Mouse (Mus musculus): ENCODE measurements around the gene Slco3a1. TPM values are rescaled to one million over a fixed set of nuclear protein-coding genes. Genes with fewer than 3 reads are reported as not detected.

Gene Slco3a1
- polyA plus RNA-seq, 1 experiment, result 18.2 TPM

GRCm38 (mm10) chr7:74327716-74328115 lies 226.9 kb downstream of the Slco3a1 start:
- 89% methylated on average over 5 of the region's 5 CpGs for WGBS
- no peak for DNase-seq (ENCODE audit: low read depth, low spot score)

- DNase-seq (ENCODE audit: low read depth, low spot score), result no peak
- WGBS, result 67% methylated on average over 8 of the region's 8 CpGs
Measured at GRCm38 (mm10) chr7:74325052-74325451, 229.5 kb downstream of the Slco3a1 start.

- no peak for DNase-seq (ENCODE audit: low read depth, low spot score)
- WGBS, result 40% methylated on average over 5 of the region's 5 CpGs
Measured at GRCm38 (mm10) chr7:74323683-74324082, 230.9 kb downstream of the Slco3a1 start.

- DNase-seq (ENCODE audit: low read depth, low spot score), result no peak
Measured at GRCm38 (mm10) chr7:74323194-74323593, 231.4 kb downstream of the Slco3a1 start.

- 90% methylated on average over 5 of the region's 5 CpGs for WGBS
- no peak for DNase-seq (ENCODE audit: low read depth, low spot score)
Measured at GRCm38 (mm10) chr7:74320635-74321034, 233.9 kb downstream of the Slco3a1 start.

- 61% methylated on average over 3 of the region's 3 CpGs for WGBS
- no peak for DNase-seq (ENCODE audit: low read depth, low spot score)
Measured at GRCm38 (mm10) chr7:74315836-74316435, 238.6 kb downstream of the Slco3a1 start.

- WGBS, result 69% methylated on average over 1 of the region's 1 CpGs
- no peak for DNase-seq (ENCODE audit: low read depth, low spot score)
Measured at GRCm38 (mm10) chr7:74314276-74314675, 240.3 kb downstream of the Slco3a1 start.

- WGBS, result 91% methylated on average over 6 of the region's 6 CpGs
- no peak for DNase-seq (ENCODE audit: low read depth, low spot score)
Measured at GRCm38 (mm10) chr7:74313279-74314105, 241.1 kb downstream of the Slco3a1 start.

GRCm38 (mm10) chr7:74311536-74311935 lies 243.0 kb downstream of the Slco3a1 start:
- DNase-seq (ENCODE audit: low read depth, low spot score), result no peak
- WGBS, result 70% methylated on average over 4 of the region's 4 CpGs

- no peak for DNase-seq (ENCODE audit: low read depth, low spot score)
- 71% methylated on average over 14 of the region's 14 CpGs for WGBS
Measured at GRCm38 (mm10) chr7:74303611-74304300, 250.8 kb downstream of the Slco3a1 start.

- WGBS, result 69% methylated on average over 5 of the region's 5 CpGs
- no peak for DNase-seq (ENCODE audit: low read depth, low spot score)
Measured at GRCm38 (mm10) chr7:74303081-74303480, 251.5 kb downstream of the Slco3a1 start.

GRCm38 (mm10) chr7:74286531-74286930 lies 268.0 kb downstream of the Slco3a1 start:
- WGBS, result 75% methylated on average over 4 of the region's 4 CpGs

GRCm38 (mm10) chr7:74280371-74280770 lies 274.2 kb downstream of the Slco3a1 start:
- 79% methylated on average over 2 of the region's 2 CpGs for WGBS
- DNase-seq (ENCODE audit: low read depth, low spot score), result no peak

More at GRCm38 (mm10) chr7:74286531-74286930, 268.0 kb downstream of the Slco3a1 start:
- no peak for DNase-seq (ENCODE audit: low read depth, low spot score)

GRCm38 (mm10) chr7:74279356-74279755 lies 275.2 kb downstream of the Slco3a1 start:
- 88% methylated on average over 3 of the region's 3 CpGs for WGBS

GRCm38 (mm10) chr7:74270089-74270394 lies 284.5 kb downstream of the Slco3a1 start:
- WGBS, result 74% methylated on average over 1 of the region's 1 CpGs
- DNase-seq (ENCODE audit: low read depth, low spot score), result no peak

More at GRCm38 (mm10) chr7:74279356-74279755, 275.2 kb downstream of the Slco3a1 start:
- DNase-seq (ENCODE audit: low read depth, low spot score), result no peak

GRCm38 (mm10) chr7:74269283-74270088 lies 285.1 kb downstream of the Slco3a1 start:
- DNase-seq (ENCODE audit: low read depth, low spot score), result no peak
- 80% methylated on average over 11 of the region's 11 CpGs for WGBS

- no peak for DNase-seq (ENCODE audit: low read depth, low spot score)
- 69% methylated on average over 2 of the region's 2 CpGs for WGBS
Measured at GRCm38 (mm10) chr7:74266511-74267168, 287.9 kb downstream of the Slco3a1 start.

GRCm38 (mm10) chr7:74256291-74256690 lies 298.3 kb downstream of the Slco3a1 start:
- WGBS, result 74% methylated on average over 3 of the region's 3 CpGs
- DNase-seq (ENCODE audit: low read depth, low spot score), result no peak

- DNase-seq (ENCODE audit: low read depth, low spot score), result no peak
- 88% methylated on average over 2 of the region's 2 CpGs for WGBS
Measured at GRCm38 (mm10) chr7:74252066-74252465, 302.5 kb downstream of the Slco3a1 start.
